Mouse (Mus musculus) cortical plate, adult 2 months (tissue): Measurements from ENCODE around the gene Gpr83.

ENCODE experiments used
- CTCF ChIP-seq: fragments of 200-500 bp; IDR thresholded peaks from 2 replicates; pipeline ENCODE4 v1.5.1; 2011; ENCODE audit warnings: mild to moderate bottlenecking, control low read depth, low read length; ENCODE audit not compliant: insufficient read depth; ENCODE audit errors: extremely low read depth
- POLR2A ChIP-seq: fragments of 200-500 bp; IDR thresholded peaks from 2 replicates; pipeline ENCODE4 v1.6.1; 2011; ENCODE audit warnings: mild to moderate bottlenecking, low read length, control low read depth; ENCODE audit not compliant: insufficient read depth; ENCODE audit errors: extremely low read depth

- TF ChIP-seq POLR2A: no peak
- no peak for TF ChIP-seq CTCF
Measured at GRCm38 (mm10) chr9:14902416-14902815, 42.4 kb downstream of the Gpr83 start.
